Mouse (Mus musculus) retina, embryonic 14.5 days (tissue): ENCODE measurements at regions not wholly inside any gene's neighbourhood (a gene's known extent, or its start where the extent isn't known, plus 50 kb on each side); places are given as distances from the start of the nearest gene placed in this dataset.
"Not testable (repeated sequence)": the region's sequence is repeated elsewhere in the genome, so short reads cannot be mapped to it uniquely, and the experiment has no call there.

Experiments used
- DNase-seq: peaks from one replicate; pipeline ENCODE4 v3.0.0-alpha.2; 2015; ENCODE audit warnings: low spot score

GRCm38 (mm10) chr7:137648621-137649020 is 211.2 kb downstream of the Glrx3 start:
- DNase-seq: no peak

GRCm38 (mm10) chr7:137649650-137650049 is 212.2 kb downstream of the Glrx3 start:
- DNase-seq: no peak

- DNase-seq: no peak
Observed at GRCm38 (mm10) chr7:137653837-137654236, 216.4 kb downstream of the Glrx3 start.

- DNase-seq: no peak
Observed at GRCm38 (mm10) chr7:137667165-137667564, 229.8 kb downstream of the Glrx3 start.

- peak; percentile 30 for DNase-seq
Observed at GRCm38 (mm10) chr7:137671156-137671555, 233.7 kb downstream of the Glrx3 start.

GRCm38 (mm10) chr7:137674596-137674995 is 237.2 kb downstream of the Glrx3 start:
- no peak for DNase-seq

- DNase-seq: no peak
Observed at GRCm38 (mm10) chr7:137675381-137675780, 238.0 kb downstream of the Glrx3 start.

- no peak for DNase-seq
Observed at GRCm38 (mm10) chr7:137684826-137685225, 247.4 kb downstream of the Glrx3 start.

GRCm38 (mm10) chr7:137685320-137685719 is 247.9 kb downstream of the Glrx3 start:
- DNase-seq: no peak

- DNase-seq: no peak
Observed at GRCm38 (mm10) chr7:137696831-137697230, 259.4 kb downstream of the Glrx3 start.

GRCm38 (mm10) chr7:137698501-137698900 is 261.1 kb downstream of the Glrx3 start:
- DNase-seq: not testable (repeated sequence)

GRCm38 (mm10) chr7:137712862-137713261 is 275.4 kb downstream of the Glrx3 start:
- DNase-seq: no peak

GRCm38 (mm10) chr7:137713856-137714255 is 276.4 kb downstream of the Glrx3 start:
- no peak for DNase-seq

- DNase-seq: peak; percentile 64
Observed at GRCm38 (mm10) chr7:137714318-137714962, 277.0 kb downstream of the Glrx3 start.

- DNase-seq: no peak
Observed at GRCm38 (mm10) chr7:137715126-137715900, 277.9 kb downstream of the Glrx3 start.

- no peak for DNase-seq
Observed at GRCm38 (mm10) chr7:137723361-137724040, 286.1 kb downstream of the Glrx3 start.

GRCm38 (mm10) chr7:137726031-137726430 is 288.6 kb downstream of the Glrx3 start:
- DNase-seq: no peak

GRCm38 (mm10) chr7:137735873-137736527 is 298.6 kb downstream of the Glrx3 start:
- DNase-seq: no peak

GRCm38 (mm10) chr7:137741702-137742101 is 304.3 kb downstream of the Glrx3 start:
- DNase-seq: no peak

- peak; percentile 34 for DNase-seq
Observed at GRCm38 (mm10) chr7:137742297-137742751, 304.9 kb downstream of the Glrx3 start.

GRCm38 (mm10) chr7:137745575-137745974 is 308.2 kb downstream of the Glrx3 start:
- DNase-seq: no peak

GRCm38 (mm10) chr7:137745991-137746390 is 308.6 kb downstream of the Glrx3 start:
- DNase-seq: no peak
